In genomic region chr4:154967173-154967572, GRCm38 (mm10) we compare ENCODE assay signal across 8 mouse cellular contexts. TPM values are rescaled to one million over a fixed set of nuclear protein-coding genes. Genes with fewer than 3 reads are reported as not detected.
DNase-seq lines count a peak whose midpoint lies in the region; ATAC-seq and TF ChIP-seq lines count a peak whose summit lies in the region.
"Had no signal": no experiment of that assay in that cellular context is flagged by ENCODE, and none has a peak within 500 bp of the region (broad histone marks: within the 10 kb centered on the region; RNA-seq: fewer than 3 reads in every experiment).

No protein-coding gene starts in this region.

- TF ChIP-seq RAD21 in MEL (IDR thresholded peaks at IDR 0.05; ENCODE audit: low read depth, low read length): no peak; the same call in 1 of the 2 replicates

- no peak for TF ChIP-seq EP300 in MEL (IDR thresholded peaks at IDR 0.05; ENCODE audit: low read depth in 1 of 2, low read length in 2 of 2)

- H3K9ac ChIP-seq in hindbrain, embryonic 14.5 days: no peak overlapping the region
- no peak overlapping the region for H3K9ac ChIP-seq in hindbrain, embryonic 13.5 days
- H3K9ac ChIP-seq in MEL (ENCODE audit: control insufficient read depth, low read depth, low read length, poor library complexity, severe bottlenecking): no peak overlapping the region
- H3K9ac ChIP-seq: embryonic facial prominence, embryonic 13.5 days had no signal

- peaks cover 34% of the 10 kb centered on the region for H3K36me3 ChIP-seq in hindbrain, embryonic 14.5 days (replicated peaks; ENCODE audit: control insufficient read depth, insufficient read depth)
- H3K36me3 ChIP-seq in hindbrain, embryonic 13.5 days: peaks cover 33% of the 10 kb centered on the region
- peaks cover 14 to 15% of the 10 kb centered on the region in 2 experiments for H3K36me3 ChIP-seq in MEL (ENCODE audit: control insufficient read depth in 1 of 2, insufficient read depth in 2 of 2, low read length in 2 of 2)

- no peak overlapping the region for H3K27ac ChIP-seq in hindbrain, embryonic 14.5 days
- H3K27ac ChIP-seq in hindbrain, embryonic 13.5 days: no peak overlapping the region
- no peak overlapping the region for H3K27ac ChIP-seq in MEL (ENCODE audit: control insufficient read depth, low read depth, low read length)
- H3K27ac ChIP-seq: embryonic facial prominence, embryonic 13.5 days had no signal

- no peak overlapping the region for H3K4me2 ChIP-seq in hindbrain, embryonic 14.5 days (replicated peaks)
- no peak overlapping the region for H3K4me2 ChIP-seq in hindbrain, embryonic 13.5 days
- H3K4me2 ChIP-seq: embryonic facial prominence, embryonic 13.5 days had no signal

- peak; percentile 68 for DNase-seq in hindbrain, embryonic 14.5 days (ENCODE audit: low spot score)
- peak; percentile 72 to 73 for DNase-seq in B cell, adult 2 months
- peak; percentile 57 for DNase-seq in MEL (ENCODE audit: low read depth, low spot score)
- DNase-seq in heart, postnatal 4 days: peak; percentile 55
- peak; percentile 68 for DNase-seq in naive thymus-derived CD4-positive, alpha-beta T cell, adult 2 months (ENCODE audit: low read depth)

- H3K27me3 ChIP-seq in hindbrain, embryonic 14.5 days (ENCODE audit: control insufficient read depth, insufficient read depth, low read length): no peaks in the 10 kb centered on the region
- 0 out of 2 replicates have a peak, but pooled peaks cover 7% of the 10 kb centered on the region for H3K27me3 ChIP-seq in hindbrain, embryonic 13.5 days
- no peaks in the 10 kb centered on the region for H3K27me3 ChIP-seq in MEL (ENCODE audit: control insufficient read depth in 1 of 2, insufficient read depth in 2 of 2, low read length in 2 of 2)

- TF ChIP-seq POLR2A in MEL (IDR thresholded peaks at IDR 0.05; ENCODE audit: control insufficient read depth in 1 of 2, insufficient read depth in 1 of 2, low read depth in 1 of 2, low read length in 2 of 2, poor library complexity in 1 of 2): no peak

- H3K4me3 ChIP-seq in hindbrain, embryonic 14.5 days (replicated peaks; ENCODE audit: low read length): no peak overlapping the region
- H3K4me3 ChIP-seq in hindbrain, embryonic 13.5 days: no peak overlapping the region
- H3K4me3 ChIP-seq in MEL (ENCODE audit: control insufficient read depth in 1 of 2, insufficient read depth in 1 of 2, low read depth in 2 of 2, low read length in 2 of 2): no peak overlapping the region
- H3K4me3 ChIP-seq: embryonic facial prominence, embryonic 13.5 days had no signal

- WGBS in hindbrain, embryonic 14.5 days: 56% methylated on average over 5 of the region's 5 CpGs
- WGBS in hindbrain, embryonic 13.5 days: 53% methylated on average over 5 of the region's 5 CpGs

- no peaks in the 10 kb centered on the region for H3K9me3 ChIP-seq in hindbrain, embryonic 14.5 days (ENCODE audit: control insufficient read depth, low read length)
- H3K9me3 ChIP-seq in hindbrain, embryonic 13.5 days: no peaks in the 10 kb centered on the region
- H3K9me3 ChIP-seq in MEL (replicated peaks; ENCODE audit: insufficient read depth, low read length): no peaks in the 10 kb centered on the region
- H3K9me3 ChIP-seq: embryonic facial prominence, embryonic 13.5 days had no signal

- peak; percentile 42 to 54 (median 51) for TF ChIP-seq CTCF in MEL (IDR thresholded peaks at IDR 0.05 in 2 of 3, conservative IDR thresholded peaks at IDR 0.05 in 1 of 3; ENCODE audit: control insufficient read depth in 1 of 3, insufficient read depth in 1 of 3, low read depth in 2 of 3, low read length in 3 of 3, poor library complexity in 1 of 3, severe bottlenecking in 1 of 3)

- H3K79me2 ChIP-seq in MEL (ENCODE audit: control insufficient read depth, insufficient read depth, low read length, poor library complexity): peaks cover 36% of the 10 kb centered on the region

- peaks cover 33% of the 10 kb centered on the region for H3K4me1 ChIP-seq in hindbrain, embryonic 14.5 days (replicated peaks; ENCODE audit: control insufficient read depth, insufficient read depth, low read length)
- peaks cover 42% of the 10 kb centered on the region for H3K4me1 ChIP-seq in hindbrain, embryonic 13.5 days (replicated peaks)
- H3K4me1 ChIP-seq in MEL (ENCODE audit: control insufficient read depth in 1 of 2, insufficient read depth in 2 of 2, low read length in 2 of 2): peaks cover 6 to 18% of the 10 kb centered on the region in 2 experiments; a peak in 3 of 4 replicates

- ATAC-seq in hindbrain, embryonic 14.5 days (ENCODE audit: low FRiP score): no peak
- ATAC-seq in hindbrain, embryonic 13.5 days (ENCODE audit: low FRiP score): no peak
- no peak for ATAC-seq in erythroblast, adult 5-6 weeks (replicated peaks; ENCODE audit: low FRiP score, poor library complexity, severe bottlenecking)

TF ChIP-seq in MEL, 35 proteins besides CTCF, POLR2A, EP300 and RAD21:
- TF ChIP-seq TBP (IDR thresholded peaks at IDR 0.05; ENCODE audit: low read depth, low read length) (no peak), ZNF384 (IDR thresholded peaks at IDR 0.05; ENCODE audit: low read depth, low read length) (0 out of 2 replicates have a peak, but pooled peaks have one; percentile 37), RCOR1 (IDR thresholded peaks at IDR 0.05; ENCODE audit: low read depth, low read length) (no peak)

RNA-seq across cellular contexts. Expression of gene Pank4, which starts 3.2 kb away (rescaled TPM):
- polyA plus RNA-seq in hindbrain, embryonic 14.5 days (2014; fragmentation: Nextera tagmentation; extraction: Ambion mirVana): 34.1 and 34.4 TPM in 2 replicates
- 37.4 and 38.1 TPM in 2 replicates for polyA plus RNA-seq in hindbrain, embryonic 13.5 days (2015; fragmentation: Nextera tagmentation; extraction: Ambion mirVana)
- total RNA-seq in MEL (2012; rRNA removed): 31.2 and 38.4 TPM in 2 replicates
- 10 to 100 TPM in 1 of 2 experiments, not detected in 1; 55.5 TPM for polyA plus RNA-seq in MEL (2012; ENCODE audit: insufficient read depth in 1 of 2, insufficient read length in 2 of 2, low read depth in 1 of 2, low replicate concordance in 2 of 2, missing spikeins in 1 of 2)
- 10 to 100 TPM; 34.9 to 37.5 TPM for total RNA-seq in heart, postnatal 4 days (2021)
- 11.7 and 19.6 TPM in 2 replicates for total RNA-seq in erythroblast, adult 5-6 weeks (2015; ENCODE audit: low replicate concordance)
- 11.1 and 11.2 TPM in 2 replicates for total RNA-seq in erythroblast, adult 5-6 weeks (2017; ENCODE audit: low replicate concordance)

RNA-seq across cellular contexts. Expression of gene Hes5, which starts 6.5 kb away (rescaled TPM):
- 70.0 and 102 TPM in 2 replicates for polyA plus RNA-seq in hindbrain, embryonic 14.5 days (2014; fragmentation: Nextera tagmentation; extraction: Ambion mirVana)
- polyA plus RNA-seq in hindbrain, embryonic 13.5 days (2015; fragmentation: Nextera tagmentation; extraction: Ambion mirVana): 154 and 185 TPM in 2 replicates
- total RNA-seq in MEL (2012; rRNA removed): not detected in 2 replicates
- not detected for polyA plus RNA-seq in MEL (2012; ENCODE audit: insufficient read depth in 1 of 2, insufficient read length in 2 of 2, low read depth in 1 of 2, low replicate concordance in 2 of 2, missing spikeins in 1 of 2)
- total RNA-seq in heart, postnatal 4 days (2021): not detected
- total RNA-seq in erythroblast, adult 5-6 weeks (2015; ENCODE audit: low replicate concordance): not detected in 2 replicates
- not detected in 2 replicates for total RNA-seq in erythroblast, adult 5-6 weeks (2017; ENCODE audit: low replicate concordance)

RNA-seq across cellular contexts. Expression of gene Tnfrsf14, which starts 38.8 kb away (rescaled TPM):
- 0.40 TPM in 1 of 2 replicates, not detected in the other for polyA plus RNA-seq in hindbrain, embryonic 14.5 days (2014; fragmentation: Nextera tagmentation; extraction: Ambion mirVana)
- polyA plus RNA-seq in hindbrain, embryonic 13.5 days (2015; fragmentation: Nextera tagmentation; extraction: Ambion mirVana): 0.22 and 0.25 TPM in 2 replicates
- total RNA-seq in MEL (2012; rRNA removed): 8.6 and 13.4 TPM in 2 replicates
- 1 to 10 TPM in 1 of 2 experiments, not detected in 1; 8.2 TPM for polyA plus RNA-seq in MEL (2012; ENCODE audit: insufficient read depth in 1 of 2, insufficient read length in 2 of 2, low read depth in 1 of 2, low replicate concordance in 2 of 2, missing spikeins in 1 of 2)
- total RNA-seq in heart, postnatal 4 days (2021): 1 to 10 TPM; 2.7 to 3.7 TPM
- total RNA-seq in erythroblast, adult 5-6 weeks (2015; ENCODE audit: low replicate concordance): 634 and 677 TPM in 2 replicates
- total RNA-seq in erythroblast, adult 5-6 weeks (2017; ENCODE audit: low replicate concordance): 775 and 846 TPM in 2 replicates

Comparison
In these comparisons a context has a peak if more than half of its experiments do, and no peak if none do; other contexts are left out.
1. RNA of gene Tnfrsf14, which starts 38.8 kb away (total RNA-seq): 634 to 846 TPM in erythroblast, adult 5-6 weeks; 8.6 to 13.4 TPM in MEL and 2.7 to 3.7 TPM in heart, postnatal 4 days; every median in the first group is over 10 times any median in the second.
2. Peak in every context shown above with its lines, with median percentiles within 50 percentile points of each other: DNase-seq.